Mouse (Mus musculus): Measurements from ENCODE around the gene Tnrc6a. TPM values are rescaled to one million over a fixed set of nuclear protein-coding genes. Genes with fewer than 3 reads are reported as not detected.

The Tnrc6a gene
- total RNA-seq, 1 experiment from 2014 or later = 112 TPM

GRCm38 (mm10) chr7:123117209-123117608 is 6.5 kb upstream of the Tnrc6a start:
- ATAC-seq (ENCODE audit: extremely low read depth, insufficient number of reproducible peaks, low FRiP score, poor library complexity, severe bottlenecking) = no peak

- no peak for ATAC-seq (ENCODE audit: extremely low read depth, insufficient number of reproducible peaks, low FRiP score, poor library complexity, severe bottlenecking)
Observed at GRCm38 (mm10) chr7:123120516-123120915, 3.2 kb upstream of the Tnrc6a start.

- ATAC-seq (ENCODE audit: extremely low read depth, insufficient number of reproducible peaks, low FRiP score, poor library complexity, severe bottlenecking) = no peak
Observed at GRCm38 (mm10) chr7:123124299-123124716, 623 bp downstream of the Tnrc6a start.

GRCm38 (mm10) chr7:123124735-123125181 is 1.1 kb downstream of the Tnrc6a start:
- ATAC-seq (ENCODE audit: extremely low read depth, insufficient number of reproducible peaks, low FRiP score, poor library complexity, severe bottlenecking) = no peak

- no peak for ATAC-seq (ENCODE audit: extremely low read depth, insufficient number of reproducible peaks, low FRiP score, poor library complexity, severe bottlenecking)
Observed at GRCm38 (mm10) chr7:123126056-123126455, 2.4 kb downstream of the Tnrc6a start.

GRCm38 (mm10) chr7:123127301-123127700 is 3.6 kb downstream of the Tnrc6a start:
- ATAC-seq (ENCODE audit: extremely low read depth, insufficient number of reproducible peaks, low FRiP score, poor library complexity, severe bottlenecking) = no peak

- ATAC-seq (ENCODE audit: extremely low read depth, insufficient number of reproducible peaks, low FRiP score, poor library complexity, severe bottlenecking) = no peak
Observed at GRCm38 (mm10) chr7:123127981-123128380, 4.3 kb downstream of the Tnrc6a start.

- no peak for ATAC-seq (ENCODE audit: extremely low read depth, insufficient number of reproducible peaks, low FRiP score, poor library complexity, severe bottlenecking)
Observed at GRCm38 (mm10) chr7:123129061-123129460, 5.4 kb downstream of the Tnrc6a start.

- no peak for ATAC-seq (ENCODE audit: extremely low read depth, insufficient number of reproducible peaks, low FRiP score, poor library complexity, severe bottlenecking)
Observed at GRCm38 (mm10) chr7:123130198-123130597, 6.5 kb downstream of the Tnrc6a start.

- no peak for ATAC-seq (ENCODE audit: extremely low read depth, insufficient number of reproducible peaks, low FRiP score, poor library complexity, severe bottlenecking)
Observed at GRCm38 (mm10) chr7:123132401-123132800, 8.7 kb downstream of the Tnrc6a start.

- no peak for ATAC-seq (ENCODE audit: extremely low read depth, insufficient number of reproducible peaks, low FRiP score, poor library complexity, severe bottlenecking)
Observed at GRCm38 (mm10) chr7:123134876-123135275, 11.2 kb downstream of the Tnrc6a start.

- ATAC-seq (ENCODE audit: extremely low read depth, insufficient number of reproducible peaks, low FRiP score, poor library complexity, severe bottlenecking) = no peak
Observed at GRCm38 (mm10) chr7:123135655-123136054, 12.0 kb downstream of the Tnrc6a start.

GRCm38 (mm10) chr7:123138001-123138400 is 14.3 kb downstream of the Tnrc6a start:
- ATAC-seq (ENCODE audit: extremely low read depth, insufficient number of reproducible peaks, low FRiP score, poor library complexity, severe bottlenecking) = no peak

- no peak for ATAC-seq (ENCODE audit: extremely low read depth, insufficient number of reproducible peaks, low FRiP score, poor library complexity, severe bottlenecking)
Observed at GRCm38 (mm10) chr7:123146141-123146846, 22.6 kb downstream of the Tnrc6a start.

GRCm38 (mm10) chr7:123147787-123148186 is 24.1 kb downstream of the Tnrc6a start:
- ATAC-seq (ENCODE audit: extremely low read depth, insufficient number of reproducible peaks, low FRiP score, poor library complexity, severe bottlenecking) = no peak

- ATAC-seq (ENCODE audit: extremely low read depth, insufficient number of reproducible peaks, low FRiP score, poor library complexity, severe bottlenecking) = no peak
Observed at GRCm38 (mm10) chr7:123148935-123149334, 25.2 kb downstream of the Tnrc6a start.

- no peak for ATAC-seq (ENCODE audit: extremely low read depth, insufficient number of reproducible peaks, low FRiP score, poor library complexity, severe bottlenecking)
Observed at GRCm38 (mm10) chr7:123162346-123162745, 38.7 kb downstream of the Tnrc6a start.

- ATAC-seq (ENCODE audit: extremely low read depth, insufficient number of reproducible peaks, low FRiP score, poor library complexity, severe bottlenecking) = no peak
Observed at GRCm38 (mm10) chr7:123167436-123167835, 43.8 kb downstream of the Tnrc6a start.

GRCm38 (mm10) chr7:123169618-123170017 is 45.9 kb downstream of the Tnrc6a start:
- no peak for ATAC-seq (ENCODE audit: extremely low read depth, insufficient number of reproducible peaks, low FRiP score, poor library complexity, severe bottlenecking)

GRCm38 (mm10) chr7:123172101-123172500 is 48.4 kb downstream of the Tnrc6a start:
- ATAC-seq (ENCODE audit: extremely low read depth, insufficient number of reproducible peaks, low FRiP score, poor library complexity, severe bottlenecking) = no peak

GRCm38 (mm10) chr7:123177215-123177614 is 53.5 kb downstream of the Tnrc6a start:
- no peak for ATAC-seq (ENCODE audit: extremely low read depth, insufficient number of reproducible peaks, low FRiP score, poor library complexity, severe bottlenecking)
